Mouse (Mus musculus) CH12.LX (cell line): Measurements from ENCODE around the gene Spg20. TPM values are rescaled to one million over a fixed set of nuclear protein-coding genes. Genes with fewer than 3 reads are reported as not detected.

Experiments used
- DNase-seq: peaks from one replicate; pipeline ENCODE4 v3.0.0-alpha.2; 2013; ENCODE audit errors: extremely low read depth
- H3K27ac ChIP-seq: 2 replicates; pipeline ENCODE4 v1.5.1; 2012; ENCODE audit warnings: low read depth, mild to moderate bottlenecking, control low read depth, moderate library complexity; ENCODE audit not compliant: insufficient read depth
- H3K27me3 ChIP-seq: replicated peaks from 2 replicates; pipeline ENCODE3; 2012; ENCODE audit warnings: inconsistent platforms
- H3K36me3 ChIP-seq, 2 experiments: replicated peaks in 1 of 2; 2 replicates each; pipeline versions ENCODE3 to v1.6.1; 2012; ENCODE audit warnings: inconsistent platforms in 1 of 2, low read length in 1 of 2, mild to moderate bottlenecking in 1 of 2, mixed read lengths in 1 of 2, moderate library complexity in 1 of 2; ENCODE audit not compliant: control insufficient read depth in 1 of 2, insufficient read depth in 1 of 2
- H3K4me1 ChIP-seq, 2 experiments: 2 replicates each; pipeline ENCODE4 v1.6.1; 2012; ENCODE audit warnings: inconsistent platforms in 1 of 2, moderate library complexity in 1 of 2; ENCODE audit not compliant: insufficient read depth in 2 of 2, control insufficient read depth in 1 of 2
- H3K4me2 ChIP-seq: 2 replicates; pipeline ENCODE4 v1.6.1; 2012; ENCODE audit warnings: low read depth, mild to moderate bottlenecking, control low read depth; ENCODE audit not compliant: poor library complexity, insufficient read depth, severe bottlenecking
- H3K4me3 ChIP-seq, 3 experiments: fragments of 150-350 bp in 1 of 3; sonication (generic) in 1 of 3; replicated peaks in 1 of 3; 2 replicates each; pipeline versions ENCODE3 to v1.5.1; 2011 to 2012; ENCODE audit warnings: low read depth in 2 of 3, low read length in 2 of 3, mild to moderate bottlenecking in 2 of 3, moderate library complexity in 2 of 3, control low read depth in 1 of 3, improper control_type of control experiment in 1 of 3, inconsistent platforms in 1 of 3, mixed read lengths in 1 of 3; ENCODE audit not compliant: poor library complexity in 1 of 3
- H3K79me2 ChIP-seq: replicated peaks from 2 replicates; pipeline ENCODE4 v1.6.1; 2012; ENCODE audit warnings: mild to moderate bottlenecking, moderate library complexity; ENCODE audit not compliant: control insufficient read depth, poor library complexity, insufficient read depth, severe bottlenecking; ENCODE audit errors: extremely low read depth
- H3K9ac ChIP-seq: 2 replicates; pipeline ENCODE4 v1.6.1; 2012; ENCODE audit warnings: low read depth, mild to moderate bottlenecking, control low read depth, moderate library complexity; ENCODE audit not compliant: insufficient read depth
- H3K9me3 ChIP-seq: replicated peaks from 2 replicates; pipeline ENCODE3; 2012; ENCODE audit warnings: low read length, inconsistent platforms, mixed read lengths
- CHD1 ChIP-seq: IDR thresholded peaks from 2 replicates; pipeline ENCODE4 v1.6.1; 2012; ENCODE audit warnings: low read depth, low read length, improper control_type of control experiment, inconsistent platforms
- ELF1 ChIP-seq: IDR thresholded peaks from 2 replicates; pipeline ENCODE4 v1.6.1; 2014; ENCODE audit warnings: low read depth, mild to moderate bottlenecking, inconsistent platforms, low read length, improper control_type of control experiment
- EP300 ChIP-seq: IDR thresholded peaks from 2 replicates; pipeline ENCODE4 v1.6.1; 2011; ENCODE audit warnings: low read length, improper control_type of control experiment
- ETS1 ChIP-seq: conservative IDR thresholded peaks from 2 replicates; pipeline ENCODE4 v1.6.1; 2012; ENCODE audit warnings: low read depth, mild to moderate bottlenecking, inconsistent platforms, low read length, improper control_type of control experiment, moderate library complexity
- GABPA ChIP-seq: IDR thresholded peaks from 2 replicates; pipeline ENCODE4 v1.6.1; 2012; ENCODE audit warnings: low read depth, low read length, improper control_type of control experiment, inconsistent platforms; ENCODE audit not compliant: insufficient replicate concordance
- JUND ChIP-seq: conservative IDR thresholded peaks from 2 replicates; pipeline ENCODE4 v1.6.1; 2011; ENCODE audit warnings: low read depth, low read length, improper control_type of control experiment
- MAX ChIP-seq: IDR thresholded peaks from 2 replicates; pipeline ENCODE4 v1.6.1; 2011; ENCODE audit warnings: low read length, improper control_type of control experiment
- MEF2A ChIP-seq: IDR thresholded peaks from 2 replicates; pipeline ENCODE4 v1.6.1; 2014; ENCODE audit warnings: low read depth, mild to moderate bottlenecking, inconsistent platforms, low read length, improper control_type of control experiment, borderline replicate concordance
- MXI1 ChIP-seq: IDR thresholded peaks from 2 replicates; pipeline ENCODE4 v1.6.1; 2011; ENCODE audit warnings: mild to moderate bottlenecking, low read depth, low read length, improper control_type of control experiment
- MYC ChIP-seq: IDR thresholded peaks from 2 replicates; pipeline ENCODE4 v1.6.1; 2011; ENCODE audit warnings: low read depth, mild to moderate bottlenecking, improper control_type of control experiment, low read length
- NELFE ChIP-seq: IDR thresholded peaks from 2 replicates; pipeline ENCODE4 v1.6.1; 2011; ENCODE audit warnings: low read depth, low read length, improper control_type of control experiment
- PAX5 ChIP-seq: IDR thresholded peaks from 2 replicates; pipeline ENCODE4 v1.6.1; 2012; ENCODE audit warnings: low read length, inconsistent platforms, mixed read lengths
- POLR2A ChIP-seq: IDR thresholded peaks from 2 replicates; pipeline ENCODE4 v1.6.1; 2011; ENCODE audit warnings: low read depth, mild to moderate bottlenecking, improper control_type of control experiment, low read length
- SIN3A ChIP-seq: IDR thresholded peaks from 2 replicates; pipeline ENCODE4 v1.6.1; 2012; ENCODE audit warnings: low read length, improper control_type of control experiment, inconsistent platforms
- TBP ChIP-seq: conservative IDR thresholded peaks from 2 replicates; pipeline ENCODE4 v1.6.1; 2011; ENCODE audit warnings: low read depth, low read length, improper control_type of control experiment
- UBTF ChIP-seq: IDR thresholded peaks from 2 replicates; pipeline ENCODE4 v1.6.1; 2012; ENCODE audit warnings: low read depth, mild to moderate bottlenecking, inconsistent platforms, low read length, improper control_type of control experiment, moderate library complexity
- USF1 ChIP-seq: IDR thresholded peaks from 2 replicates; pipeline ENCODE4 v1.6.1; 2014; ENCODE audit warnings: low read depth, mild to moderate bottlenecking, inconsistent platforms, low read length, improper control_type of control experiment
- USF2 ChIP-seq: conservative IDR thresholded peaks from 2 replicates; pipeline ENCODE4 v1.6.1; 2011; ENCODE audit warnings: low read depth, low read length, improper control_type of control experiment
- ZC3H11A ChIP-seq: IDR thresholded peaks from 2 replicates; pipeline ENCODE4 v1.6.1; 2012; ENCODE audit warnings: low read depth, mild to moderate bottlenecking, inconsistent platforms, low read length, improper control_type of control experiment
- ZKSCAN1 ChIP-seq: IDR thresholded peaks from 2 replicates; pipeline ENCODE4 v1.6.1; 2012; ENCODE audit warnings: low read depth, inconsistent platforms, low read length, improper control_type of control experiment, borderline replicate concordance
- dilution Hi-C: fragments of 300-500 bp; cut with MboI; formaldehyde crosslinking; loops from 2 replicates; pipeline ENCODE4 v1.14.3; 2020; ENCODE audit warnings: low sequenced_read_pairs; ENCODE audit not compliant: extremely low pct_unique_long_range_greater_than_20kb, extremely low pct_ligation_motif_present
- in situ Hi-C: fragments of 300-500 bp; cut with MboI; formaldehyde crosslinking; loops from 3 replicates; pipeline ENCODE4 v1.14.3; 2019; ENCODE audit warnings: low sequenced_read_pairs, low pct_ligation_motif_present, low pct_unique_long_range_greater_than_20kb, mixed read lengths
- polyA plus RNA-seq: library from polyadenylated mRNA; unstranded; fragments of >175 nt; gene quantifications from 2 replicates; pipeline ENCODE4 v1.2.1, GENCODE M21; 2012; ENCODE audit warnings: low read depth; ENCODE audit not compliant: insufficient read length
- total RNA-seq, 2 experiments: library from RNA; depleted of rRNA; stranded (reverse); fragments of 300-350 nt in 1 of 2; fragments of >200 nt in 1 of 2; gene quantifications; 2 replicates each; pipeline ENCODE4 v1.2.3; 2012 to 2014

Gene Spg20
- total and polyA plus RNA-seq, 3 experiments: 31.5 to 43.0 (median 38.2) TPM

DNA sequence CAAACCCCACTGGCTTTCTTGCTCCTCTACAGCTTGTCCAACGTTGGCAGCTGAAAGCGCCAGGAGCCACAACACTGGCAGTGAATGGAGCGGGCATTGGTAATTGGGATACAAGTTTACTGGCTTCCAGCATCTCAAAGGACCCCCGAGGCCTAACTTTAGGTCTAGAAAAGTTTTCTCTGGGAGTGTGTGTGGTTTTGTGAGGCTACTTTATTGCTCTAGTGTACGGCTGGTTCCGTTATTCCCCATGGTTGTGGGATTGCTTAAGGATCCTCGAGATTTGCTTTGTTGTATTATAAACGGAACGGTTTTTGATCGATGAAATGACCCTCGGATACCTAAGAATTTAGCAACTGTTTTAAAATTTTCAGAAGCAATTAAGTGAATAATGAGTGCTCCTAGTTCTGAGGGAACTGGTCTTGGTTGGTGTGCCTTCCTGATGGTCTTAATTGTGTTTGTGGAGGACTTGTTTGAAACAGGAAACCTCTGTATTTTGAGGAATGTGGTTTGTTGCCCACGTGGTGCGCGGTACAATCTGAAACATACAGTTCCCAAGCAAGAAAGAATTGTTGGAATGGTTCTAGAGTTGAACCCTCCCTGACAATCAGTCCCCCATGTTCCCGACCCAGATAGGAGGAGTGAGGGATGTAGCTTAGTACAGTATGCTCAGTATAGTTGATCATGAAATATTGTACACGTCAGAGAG lies 955 bp downstream of the Spg20 start:
- peaks cover 51% of the 10 kb centered on the region for H3K79me2 ChIP-seq
- H3K4me1 ChIP-seq: peaks cover 7 to 21% of the 10 kb centered on the region in 2 experiments
- peak overlapping the region; percentile 78 to 89 (median 86) for H3K4me3 ChIP-seq
- no peaks in the 10 kb centered on the region for H3K27me3 ChIP-seq
- peak; percentile 89 for TF ChIP-seq MAX
- peak; percentile 52 for TF ChIP-seq USF1
- no peak for TF ChIP-seq MEF2A
- TF ChIP-seq UBTF: no peak
- no peak for TF ChIP-seq TBP
- TF ChIP-seq MYC: peak; percentile 75
- TF ChIP-seq USF2: peak; percentile 48
- TF ChIP-seq CHD1: no peak; the same call in 1 of the 2 replicates
- peak; percentile 82; the same call in 1 of the 2 replicates for TF ChIP-seq MXI1
- TF ChIP-seq JUND: no peak
- no peak for TF ChIP-seq POLR2A
- TF ChIP-seq EP300: no peak
- no peak for TF ChIP-seq ZKSCAN1
- TF ChIP-seq ZC3H11A: no peak
- TF ChIP-seq SIN3A: no peak
- TF ChIP-seq ELF1: no peak
- no peak for TF ChIP-seq GABPA
- in situ Hi-C loops: no loop called here
- no peaks in the 10 kb centered on the region for H3K9me3 ChIP-seq
- DNase-seq: peak; percentile 26
- dilution Hi-C loops: no loop called here
- peak overlapping the region; percentile 43 for H3K27ac ChIP-seq
- peak overlapping the region; percentile 93 for H3K9ac ChIP-seq
- peaks cover 10 to 24% of the 10 kb centered on the region in 2 experiments for H3K36me3 ChIP-seq
- H3K4me2 ChIP-seq: peak overlapping the region; percentile 90

DNA sequence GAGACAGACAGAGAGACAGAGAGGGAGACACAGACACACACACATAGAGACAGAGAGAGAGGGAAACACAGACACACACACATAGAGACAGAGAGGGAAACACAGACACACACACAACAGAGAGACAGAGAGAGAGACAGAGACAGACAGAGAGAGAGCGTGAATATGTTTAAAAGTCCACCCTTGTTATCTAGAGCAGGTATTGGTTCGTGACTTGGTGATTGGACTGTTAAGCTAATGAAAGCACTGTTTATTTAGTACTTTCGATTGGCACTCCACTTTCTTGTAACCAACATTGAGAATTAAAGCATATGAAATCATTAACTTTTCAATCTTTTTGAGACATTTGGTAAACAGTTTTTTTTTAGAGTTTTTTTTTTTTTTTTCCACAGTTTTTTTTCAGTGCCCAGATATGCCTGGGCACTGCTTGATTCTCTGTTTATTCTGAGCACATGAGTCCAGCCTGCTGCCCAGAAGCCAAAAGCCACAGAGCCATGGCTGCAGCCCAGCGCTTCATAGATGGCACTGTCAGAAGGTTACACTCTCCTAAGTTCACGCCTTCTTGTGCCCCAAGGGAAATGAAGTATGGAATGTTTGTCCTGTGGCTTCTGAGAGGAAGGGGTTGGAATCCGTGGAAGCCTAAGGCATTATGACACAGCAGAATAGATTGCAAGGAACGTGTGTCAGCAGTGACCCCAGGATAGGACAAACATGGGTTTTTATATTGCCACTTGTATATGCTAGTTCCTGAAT lies 2.6 kb downstream of the Spg20 start:
- H3K27ac ChIP-seq: no peak overlapping the region
- in situ Hi-C loops (no loop called here), dilution Hi-C loops (no loop called here)
- H3K4me1 ChIP-seq: peaks cover 7 to 29% of the 10 kb centered on the region in 2 experiments
- no peaks in the 10 kb centered on the region for H3K9me3 ChIP-seq
- no peak overlapping the region for H3K4me3 ChIP-seq
- no peaks in the 10 kb centered on the region for H3K27me3 ChIP-seq
- TF ChIP-seq ZC3H11A: no peak
- no peak for TF ChIP-seq ETS1
- no peak for TF ChIP-seq NELFE
- no peak for TF ChIP-seq PAX5
- TF ChIP-seq MEF2A: no peak
- no peak for TF ChIP-seq MXI1
- no peak overlapping the region for H3K9ac ChIP-seq
- H3K4me2 ChIP-seq: peak overlapping the region; percentile 76; the same call in 1 of the 2 replicates
- DNase-seq: no peak
- peaks cover 61% of the 10 kb centered on the region for H3K79me2 ChIP-seq
- H3K36me3 ChIP-seq: peaks cover 25 to 39% of the 10 kb centered on the region in 2 experiments
